Mouse (Mus musculus): ENCODE results near the gene Calm3. TPM values are rescaled to one million over a fixed set of nuclear protein-coding genes. Genes with fewer than 3 reads are reported as not detected.

The Calm3 gene
- 109 to 120 TPM (median 113 TPM) in 4 replicates for total RNA-seq (2023)

DNA sequence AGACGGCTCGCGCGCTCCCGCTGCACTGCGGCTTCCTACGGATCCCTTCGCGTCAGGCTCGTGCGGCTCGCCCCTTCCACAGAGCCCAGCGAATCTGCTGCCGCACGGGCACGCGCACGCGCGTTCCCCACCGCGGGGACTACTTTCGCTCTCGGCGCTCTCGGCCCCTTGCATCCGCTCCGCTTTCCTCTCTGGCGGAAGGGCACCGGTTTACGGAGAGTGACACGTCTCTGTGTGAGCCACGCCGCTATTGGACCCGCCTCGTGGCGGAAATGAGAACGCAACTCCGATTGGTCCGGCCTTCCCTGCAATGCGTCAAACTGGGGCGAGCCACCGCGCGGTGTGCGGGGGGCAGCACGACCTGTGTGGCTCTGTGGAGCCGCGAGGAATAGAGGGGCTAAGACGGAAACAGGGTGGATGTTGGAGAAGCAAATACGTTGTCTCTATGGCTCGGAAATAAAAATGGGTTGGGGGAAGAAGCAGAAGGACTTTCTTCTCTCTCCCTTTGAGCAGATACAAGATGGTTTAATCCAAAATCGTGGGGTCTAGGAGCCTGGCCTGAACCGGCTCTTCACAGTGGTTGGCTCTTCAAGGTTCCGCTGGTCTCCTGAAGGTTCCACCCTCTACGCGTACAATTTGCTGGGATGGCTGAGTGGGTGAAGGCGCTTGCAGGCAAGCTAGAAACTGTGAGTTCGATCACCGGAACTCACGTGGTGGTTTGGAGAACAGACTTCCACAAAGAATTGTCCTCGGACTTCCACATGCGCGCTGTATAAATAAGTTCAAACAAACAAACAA lies at the start of gene Calm3:
TSS of gene Calm3 (minus strand) at position 78 of the 798 bp plus-strand sequence.

DNA sequence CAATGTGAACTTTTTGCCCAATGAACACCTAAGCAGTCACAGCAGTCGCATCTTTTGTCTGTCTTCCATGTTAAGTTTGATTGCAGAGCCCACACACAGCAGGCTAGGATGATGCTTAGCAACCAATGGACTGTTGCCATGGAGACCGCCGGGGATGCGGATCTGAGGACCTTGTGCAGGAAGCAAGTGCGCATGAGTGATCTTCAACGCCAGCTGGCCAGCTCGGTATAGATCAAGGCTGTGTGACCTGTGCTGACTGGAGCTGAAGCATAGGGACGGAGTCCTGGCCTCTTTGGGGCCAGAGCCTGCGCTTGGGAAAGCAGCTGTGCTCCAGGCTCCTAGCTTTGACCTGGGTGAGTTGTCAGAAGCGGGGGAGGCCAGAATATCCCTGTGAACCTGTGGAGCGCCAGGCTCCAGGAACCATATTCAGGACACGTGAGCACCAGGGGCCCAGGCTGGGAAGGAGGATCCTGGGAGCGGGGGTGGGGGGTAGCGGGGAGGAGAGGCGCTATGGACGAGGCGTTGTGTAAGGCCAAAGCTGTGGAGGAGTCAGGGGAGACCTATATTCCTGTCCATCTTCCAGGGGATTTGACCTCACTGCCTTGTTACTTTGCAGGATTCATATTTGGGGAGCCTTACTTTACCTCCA lies 35.7 kb upstream of the Calm3 start, which contains the start of gene Pnmal1:
TSS of gene Pnmal1 (plus strand) at position 141 of the 649 bp plus-strand sequence.

GRCm38 (mm10) chr7:16944061-16944807 lies 20.3 kb upstream of the Calm3 start, which contains the start of gene Pnmal2:
TSS of gene Pnmal2 (plus strand) at chr7:16944682.

DNA sequence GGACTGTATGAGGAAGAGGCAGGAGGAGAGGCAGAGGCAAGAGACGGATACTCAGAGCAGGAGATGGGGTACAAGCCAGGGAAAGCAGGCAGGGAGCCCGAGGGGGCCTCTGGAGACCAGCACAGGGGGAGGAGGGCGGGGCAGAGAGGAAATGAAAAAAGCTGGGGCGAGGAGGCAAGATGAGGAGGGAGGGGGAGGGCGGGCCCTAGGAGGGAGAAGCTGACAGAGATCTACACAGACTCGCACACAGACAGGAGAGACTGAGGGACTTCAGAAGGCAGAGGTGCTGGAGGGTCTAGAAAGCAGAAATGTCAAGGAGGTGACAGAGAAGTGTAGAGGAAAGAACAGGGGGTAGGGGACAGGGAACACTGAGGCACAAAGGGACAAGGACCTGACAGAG lies 17.6 kb downstream of the Calm3 start, which contains the start of gene Ptgir:
TSS of gene Ptgir (plus strand) at position 210 of the 400 bp plus-strand sequence.

DNA sequence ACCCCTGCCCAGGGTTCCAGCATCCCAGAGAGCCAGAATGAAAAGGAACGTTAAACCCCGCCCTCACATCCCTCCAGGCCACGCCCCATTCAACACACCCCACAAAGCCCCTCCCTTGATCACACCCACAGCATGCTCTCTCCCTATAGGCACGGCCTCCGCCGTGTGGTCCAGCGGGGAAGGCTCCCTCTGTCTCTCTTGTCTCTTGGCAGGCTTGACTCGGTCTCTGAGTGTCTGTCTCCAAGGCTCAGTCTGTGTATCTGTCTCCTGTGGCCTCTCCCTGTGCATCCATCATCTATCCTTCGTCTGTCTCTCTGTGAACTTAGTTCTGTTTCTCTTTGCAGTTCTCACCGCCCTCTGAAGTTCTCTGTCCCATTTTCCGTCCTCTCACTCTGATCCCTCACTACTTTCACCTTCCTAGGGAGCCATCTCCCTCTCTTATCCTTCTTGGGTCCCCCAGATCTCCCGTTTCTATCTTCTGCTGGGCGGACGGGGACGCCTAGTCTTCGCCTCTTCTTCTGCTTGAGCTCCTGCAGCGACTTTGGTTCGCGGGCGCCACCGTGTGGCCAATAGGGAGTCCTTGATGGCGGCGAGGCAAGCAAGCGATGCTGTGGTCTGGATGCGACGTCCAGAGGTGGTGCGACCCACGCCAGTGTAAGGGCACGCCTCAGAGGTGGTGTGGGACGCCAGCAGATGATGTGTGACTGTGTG lies 32.1 kb downstream of the Calm3 start, which contains the start of gene Gng8:
TSS of gene Gng8 (plus strand) at position 146 of the 711 bp plus-strand sequence.

GRCm38 (mm10) chr7:16875310-16875325 lies 48.8 kb downstream of the Calm3 start, which contains the start of gene Dact3:
TSS of gene Dact3 (plus strand) at chr7:16875317.

Other genes with a start within 250 kb of the Calm3 start
- gene Ceacam15, start 248.4 kb downstream of the Calm3 start, total RNA-seq (2023) = not detected in 4 replicates
- not detected in 4 replicates for gene Ceacam9, start 202.2 kb downstream of the Calm3 start, total RNA-seq (2023)
- 60.3 to 84.1 TPM (median 68.1 TPM) in 4 replicates for gene Ap2s1, start 185.7 kb downstream of the Calm3 start, total RNA-seq (2023)
- gene Slc1a5, start 142.8 kb downstream of the Calm3 start, total RNA-seq (2023) = 159 to 185 TPM (median 165 TPM) in 4 replicates
- gene Strn4, start 108.2 kb downstream of the Calm3 start, total RNA-seq (2023) = 105 to 132 TPM (median 127 TPM) in 4 replicates
- 23.4 to 27.1 TPM (median 24.3 TPM) in 4 replicates for gene Fkrp, start 107.4 kb downstream of the Calm3 start, total RNA-seq (2023)
- gene Prkd2, start 81.2 kb downstream of the Calm3 start, total RNA-seq (2023) = 235 to 252 TPM (median 245 TPM) in 4 replicates
- 0.18 to 0.31 TPM in 2 of 4 replicates, not detected in the others for gene Dact3, start 48.8 kb downstream of the Calm3 start, total RNA-seq (2023)
- not detected in 4 replicates for gene Gng8, start 32.3 kb downstream of the Calm3 start, total RNA-seq (2023)
- 0.35 TPM in 1 of 4 replicates, not detected in the others for gene Ptgir, start 17.6 kb downstream of the Calm3 start, total RNA-seq (2023)
- not detected in 4 replicates for gene Pnmal2, start 20.6 kb upstream of the Calm3 start, total RNA-seq (2023)
- not detected in 4 replicates for gene Pnmal1, start 35.6 kb upstream of the Calm3 start, total RNA-seq (2023)
- gene Gm42372, start 59.0 kb upstream of the Calm3 start, total RNA-seq (2023) = 0.22 to 0.69 TPM (median 0.47 TPM) in 4 replicates
- gene Ccdc8, start 68.6 kb upstream of the Calm3 start, total RNA-seq (2023) = 0.12 TPM in 1 of 4 replicates, not detected in the others
- gene Ppp5c, start 103.8 kb upstream of the Calm3 start, total RNA-seq (2023) = 151 to 175 TPM (median 166 TPM) in 4 replicates
- 1.2 to 4.7 TPM (median 2.5 TPM) in 4 replicates for gene Hif3a, start 138.3 kb upstream of the Calm3 start, total RNA-seq (2023)
- 0.24 to 0.31 TPM in 2 of 4 replicates, not detected in the others for gene Psg16, start 149.9 kb upstream of the Calm3 start, total RNA-seq (2023)
- not detected in 4 replicates for gene Ceacam3, start 226.2 kb upstream of the Calm3 start, total RNA-seq (2023)